Mouse (Mus musculus) liver, postnatal 0 days (tissue): Measurements from ENCODE around the gene Bcl7a. TPM values are rescaled to one million over a fixed set of nuclear protein-coding genes. Genes with fewer than 3 reads are reported as not detected.
A peak's percentile ranks its signal among the peaks of the same experiment; 100 is the strongest.

Experiments
- ATAC-seq: fragments of 200-750 bp; cut with Nextera tagmentation; 2 replicates; pipeline ENCODE4 v1.8.0; 2017; ENCODE audit warnings: mild to moderate bottlenecking, moderate library complexity
- DNase-seq: peaks from one replicate; pipeline ENCODE4 v3.0.0-alpha.2; 2016
- H3K27ac ChIP-seq: fragments of 300-500 bp; sonication (generic); 2 replicates; pipeline ENCODE4 v1.5.1; 2014; ENCODE audit warnings: antibody characterized with exemption, moderate library complexity, mild to moderate bottlenecking, low read depth
- H3K27me3 ChIP-seq: fragments of 300-500 bp; sonication (generic); 2 replicates; pipeline ENCODE4 v1.6.1; 2014; ENCODE audit warnings: low read length, control low read depth, mixed read lengths; ENCODE audit not compliant: insufficient read depth
- H3K36me3 ChIP-seq: fragments of 300-500 bp; sonication (generic); replicated peaks from 2 replicates; pipeline ENCODE4 v1.6.1; 2014; ENCODE audit warnings: mild to moderate bottlenecking, control low read depth, low read length, moderate library complexity, mixed read lengths; ENCODE audit not compliant: insufficient read depth
- H3K4me1 ChIP-seq: fragments of 300-500 bp; sonication (generic); 2 replicates; pipeline ENCODE4 v1.6.1; 2014; ENCODE audit warnings: antibody characterized with exemption, mild to moderate bottlenecking, control low read depth; ENCODE audit not compliant: insufficient read depth
- H3K4me2 ChIP-seq: fragments of 300-500 bp; sonication (generic); 2 replicates; pipeline ENCODE4 v1.6.1; 2014; ENCODE audit warnings: low read depth, mild to moderate bottlenecking, low read length, moderate library complexity, mixed read lengths
- H3K4me3 ChIP-seq: fragments of 300-500 bp; sonication (generic); 2 replicates; pipeline ENCODE4 v1.5.1; 2014; ENCODE audit warnings: low read depth, low read length
- H3K9ac ChIP-seq: fragments of 300-500 bp; sonication (generic); replicated peaks from 2 replicates; pipeline ENCODE4 v1.6.1; 2014; ENCODE audit warnings: mild to moderate bottlenecking, moderate library complexity
- H3K9me3 ChIP-seq: fragments of 300-500 bp; sonication (generic); 2 replicates; pipeline ENCODE4 v1.6.1; 2016; ENCODE audit warnings: mild to moderate bottlenecking, control low read depth, low read length, mixed read lengths
- CTCF ChIP-seq: sonication (generic); IDR thresholded peaks from 2 replicates; pipeline ENCODE4 v1.5.1; 2016; ENCODE audit warnings: antibody characterized with exemption, low read depth
- EP300 ChIP-seq: IDR thresholded peaks from 2 replicates; pipeline ENCODE4 v1.6.1; 2016; ENCODE audit warnings: antibody characterized with exemption, low read depth, mild to moderate bottlenecking
- WGBS: fragments of 180-500 bp; shearing (Covaris S2); extraction: QIAGEN DNeasy Blood & Tissue Kit; methylation state at CpG from one replicate; pipeline ENCODE4 v1.1.7; 2014; ENCODE audit not compliant: insufficient replicate concordance; 5-methylcytosine and 5-hydroxymethylcytosine counted together
- polyA plus RNA-seq: library from polyadenylated mRNA; unstranded; fragments of >200 nt; fragmentation: Nextera tagmentation; extraction: Ambion mirVana; gene quantifications from 2 replicates; pipeline ENCODE4 v1.2.1, GENCODE M21; 2015

Gene Bcl7a
- polyA plus RNA-seq, 1 experiment from 2014 or later: 5.1 TPM

GRCm38 (mm10) chr5:123404480-123404879, 60.8 kb downstream of the Bcl7a start:
- Histone ChIP-seq H3K27me3 (no peaks in the 10 kb centered on the region), H3K4me1 (peaks cover 17% of the 10 kb centered on the region), H3K4me3 (no peak overlapping the region), H3K27ac (no peak overlapping the region), H3K9me3 (no peaks in the 10 kb centered on the region), H3K4me2 (no peak overlapping the region), H3K9ac (no peak overlapping the region), H3K36me3 (no peaks in the 10 kb centered on the region; the same call in 1 of the 2 replicates)
- ATAC-seq (no peak), DNase-seq (no peak)
- 86% methylated on average over 3 of the region's 3 CpGs for WGBS
- TF ChIP-seq EP300 (no peak), CTCF (no peak)

- H3K27me3 ChIP-seq: no peaks in the 10 kb centered on the region
- TF ChIP-seq CTCF (no peak), EP300 (no peak)
- WGBS: 42% methylated on average over 2 of the region's 2 CpGs
These were observed 63.3 kb downstream of the Bcl7a start for GRCm38 (mm10) chr5:123406952-123407351.

GRCm38 (mm10) chr5:123408176-123408575, 64.5 kb downstream of the Bcl7a start:
- WGBS: 74% methylated on average over 3 of the region's 3 CpGs
- no peaks in the 10 kb centered on the region for H3K27me3 ChIP-seq
- no peaks in the 10 kb centered on the region for H3K9me3 ChIP-seq
- ATAC-seq (no peak), DNase-seq (no peak)
- no peak overlapping the region for H3K4me3 ChIP-seq
- H3K27ac ChIP-seq: no peak overlapping the region
- no peak overlapping the region for H3K9ac ChIP-seq
- TF ChIP-seq EP300 (no peak), CTCF (no peak)
- no peak overlapping the region for H3K4me2 ChIP-seq
- H3K4me1 ChIP-seq: peaks cover 8% of the 10 kb centered on the region
- peaks cover 5% of the 10 kb centered on the region; the same call in 1 of the 2 replicates for H3K36me3 ChIP-seq

More at GRCm38 (mm10) chr5:123406952-123407351, 63.3 kb downstream of the Bcl7a start:
- no peak overlapping the region for H3K4me3 ChIP-seq
- H3K36me3 ChIP-seq: peaks cover 5% of the 10 kb centered on the region; the same call in 1 of the 2 replicates
- peaks cover 12% of the 10 kb centered on the region for H3K4me1 ChIP-seq
- no peak overlapping the region for H3K4me2 ChIP-seq
- no peaks in the 10 kb centered on the region for H3K9me3 ChIP-seq
- ATAC-seq (no peak), DNase-seq (no peak)
- no peak overlapping the region for H3K27ac ChIP-seq
- no peak overlapping the region for H3K9ac ChIP-seq

- DNase-seq: no peak
- Histone ChIP-seq H3K9me3 (no peaks in the 10 kb centered on the region), H3K27ac (0 out of 2 replicates have a peak overlapping the region, but pooled peaks have one; percentile 35), H3K4me2 (no peak overlapping the region), H3K36me3 (0 out of 2 replicates have a peak, but pooled peaks cover 7% of the 10 kb centered on the region), H3K9ac (no peak overlapping the region), H3K4me1 (peaks cover 8% of the 10 kb centered on the region), H3K27me3 (no peaks in the 10 kb centered on the region), H3K4me3 (no peak overlapping the region)
- 74% methylated on average over 4 of the region's 4 CpGs for WGBS
- TF ChIP-seq EP300: no peak
- no peak for TF ChIP-seq CTCF
- ATAC-seq: peak; percentile 17; the same call in 1 of the 2 replicates
These were observed 68.6 kb downstream of the Bcl7a start for GRCm38 (mm10) chr5:123412193-123412592.

- H3K4me2 ChIP-seq: no peak overlapping the region
- no peaks in the 10 kb centered on the region for H3K27me3 ChIP-seq
- no peak overlapping the region for H3K4me3 ChIP-seq
- H3K36me3 ChIP-seq: 0 out of 2 replicates have a peak, but pooled peaks cover 7% of the 10 kb centered on the region
- no peak overlapping the region for H3K9ac ChIP-seq
- H3K9me3 ChIP-seq: no peaks in the 10 kb centered on the region
- TF ChIP-seq EP300: no peak
- TF ChIP-seq CTCF: no peak
- H3K27ac ChIP-seq: no peak overlapping the region
- no peak for DNase-seq
- H3K4me1 ChIP-seq: peaks cover 6% of the 10 kb centered on the region; the same call in 1 of the 2 replicates
- 72% methylated on average over 2 of the region's 2 CpGs for WGBS
- no peak for ATAC-seq
These were observed 70.3 kb downstream of the Bcl7a start for GRCm38 (mm10) chr5:123413866-123414363.

- Histone ChIP-seq H3K4me2 (no peak overlapping the region), H3K27me3 (no peaks in the 10 kb centered on the region), H3K27ac (no peak overlapping the region), H3K4me3 (no peak overlapping the region), H3K9me3 (no peaks in the 10 kb centered on the region), H3K9ac (no peak overlapping the region), H3K36me3 (0 out of 2 replicates have a peak, but pooled peaks cover 2% of the 10 kb centered on the region), H3K4me1 (peaks cover 6% of the 10 kb centered on the region; the same call in 1 of the 2 replicates)
- ATAC-seq (no peak), DNase-seq (no peak)
- TF ChIP-seq EP300 (no peak), CTCF (no peak)
- 47% methylated on average over 3 of the region's 3 CpGs for WGBS
These were observed 72.5 kb downstream of the Bcl7a start for GRCm38 (mm10) chr5:123416149-123416548.
